Mouse (Mus musculus) cerebellum, adult 2 months (tissue): ENCODE data around the gene Traf5.

Source experiments
- CTCF ChIP-seq: fragments of 200-500 bp; IDR thresholded peaks from 2 replicates; pipeline ENCODE4 v1.5.1; 2011; ENCODE audit warnings: low read depth, mild to moderate bottlenecking, control low read depth, low read length, moderate library complexity, borderline replicate concordance; ENCODE audit not compliant: insufficient read depth
- POLR2A ChIP-seq: fragments of 200-500 bp; IDR thresholded peaks from 2 replicates; pipeline ENCODE4 v1.6.1; 2011; ENCODE audit warnings: low read length, control low read depth, borderline replicate concordance; ENCODE audit not compliant: insufficient read depth

DNA sequence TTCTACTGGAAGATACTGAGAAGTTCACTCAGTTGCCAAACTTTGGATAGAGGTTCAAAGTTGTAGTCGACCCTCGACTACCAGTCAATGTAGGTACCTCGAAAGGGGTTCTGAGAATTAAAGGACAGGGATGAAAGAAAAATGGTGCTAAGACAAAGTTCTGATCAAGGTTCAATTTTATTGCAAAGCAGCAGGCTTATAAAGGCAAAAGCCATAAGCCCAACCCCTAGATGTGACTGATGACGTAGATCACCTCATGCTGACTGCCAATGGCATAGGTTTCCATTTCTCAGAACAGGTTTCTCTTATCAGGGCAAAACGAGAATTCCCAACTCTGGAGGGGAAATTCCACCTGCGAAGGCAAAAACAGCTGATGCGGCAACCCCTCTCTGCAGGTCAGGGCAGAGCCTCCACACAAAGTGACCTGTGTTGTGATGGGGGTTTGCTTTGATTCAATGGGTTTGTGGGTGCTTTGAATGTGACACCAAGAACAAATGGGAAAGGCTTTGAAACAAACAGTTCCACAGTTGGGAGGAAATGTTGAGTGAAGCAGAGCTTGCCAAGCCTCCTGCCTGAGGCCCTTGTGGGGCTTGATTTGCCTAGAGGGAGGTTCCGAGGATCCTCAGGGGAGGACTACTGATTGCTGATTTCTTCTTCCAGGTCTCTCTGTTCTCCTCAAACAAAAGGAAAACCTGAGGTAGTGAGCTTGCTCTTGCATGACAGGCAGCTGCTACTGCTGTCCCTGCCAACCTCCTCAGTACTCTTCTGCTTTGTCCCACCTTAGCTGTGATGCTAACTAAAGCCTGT, 105.5 kb downstream of the Traf5 start:
- no peak for TF ChIP-seq POLR2A
- no peak for TF ChIP-seq CTCF
